34 mouse cellular contexts compared by ENCODE assay signal in genomic region chr6:137676581-137676980, GRCm38 (mm10).
"Had no signal": no experiment of that assay in that cellular context is flagged by ENCODE, and none has a peak within 500 bp of the region (broad histone marks: within the 10 kb centered on the region; RNA-seq: fewer than 3 reads in every experiment).

No protein-coding gene starts in this region.

- DNase-seq: heart, postnatal 14 days; heart, postnatal 36 days; heart, postnatal 4 days; kidney, adult 11 months; kidney, adult 18-20 months; kidney, adult 2 months; kidney, adult 8-10 months; kidney, adult 9 months; kidney, postnatal 10 days; kidney, postnatal 14 days; kidney, postnatal 25 days; kidney, postnatal 36 days; kidney, postnatal 4 days; layer of hippocampus, adult 9-11 months; layer of hippocampus, postnatal 36 days had no signal

- H3K4me1 ChIP-seq: heart, embryonic 12.5 days; heart, embryonic 15.5 days; hindbrain, embryonic 10.5 days; hindbrain, embryonic 12.5 days; hindbrain, embryonic 13.5 days; hindbrain, embryonic 15.5 days; intestine, embryonic 15.5 days; kidney, embryonic 15.5 days had no signal

- H3K36me3 ChIP-seq: heart, embryonic 10.5 days; heart, embryonic 12.5 days; heart, embryonic 13.5 days; heart, embryonic 15.5 days; hindbrain, embryonic 10.5 days; hindbrain, embryonic 12.5 days; hindbrain, embryonic 13.5 days; hindbrain, embryonic 15.5 days; intestine, embryonic 15.5 days; kidney, embryonic 15.5 days had no signal

- H3K27me3 ChIP-seq: heart, embryonic 12.5 days; heart, embryonic 13.5 days; heart, embryonic 15.5 days; hindbrain, embryonic 12.5 days; hindbrain, embryonic 13.5 days; hindbrain, embryonic 15.5 days; intestine, embryonic 15.5 days; kidney, embryonic 15.5 days had no signal

- H3K27ac ChIP-seq: heart, embryonic 10.5 days; heart, embryonic 13.5 days; heart, embryonic 15.5 days; hindbrain, embryonic 10.5 days; hindbrain, embryonic 12.5 days; hindbrain, embryonic 13.5 days; hindbrain, embryonic 14.5 days; hindbrain, embryonic 15.5 days; hindbrain, postnatal 0 days; intestine, embryonic 15.5 days; kidney, embryonic 15.5 days; kidney, postnatal 0 days; layer of hippocampus, adult 2 months; left cerebral cortex, adult 2 months had no signal

- H3K9ac ChIP-seq: heart, embryonic 12.5 days; heart, embryonic 13.5 days; heart, embryonic 15.5 days; hindbrain, embryonic 12.5 days; hindbrain, embryonic 13.5 days; hindbrain, embryonic 14.5 days; hindbrain, embryonic 15.5 days; intestine, embryonic 15.5 days; kidney, embryonic 15.5 days had no signal

- H3K9me3 ChIP-seq: heart, embryonic 10.5 days; heart, embryonic 13.5 days; heart, embryonic 15.5 days; hindbrain, embryonic 10.5 days; hindbrain, embryonic 12.5 days; hindbrain, embryonic 15.5 days; intestine, embryonic 15.5 days; kidney, embryonic 15.5 days had no signal

- ATAC-seq: hindbrain, embryonic 16.5 days; hindbrain, postnatal 0 days; inflammation-experienced regulatory T-cells, adult 6 months; intestine, embryonic 15.5 days; intestine, embryonic 16.5 days; intestine, postnatal 0 days had no signal

- H3K4me2 ChIP-seq: heart, embryonic 12.5 days; heart, embryonic 13.5 days; heart, embryonic 15.5 days; hindbrain, embryonic 12.5 days; hindbrain, embryonic 13.5 days; hindbrain, embryonic 14.5 days; hindbrain, embryonic 15.5 days; intestine, embryonic 15.5 days; kidney, embryonic 15.5 days had no signal

- H3K4me3 ChIP-seq: heart, embryonic 10.5 days; heart, embryonic 12.5 days; heart, embryonic 13.5 days; heart, embryonic 15.5 days; hindbrain, embryonic 10.5 days; hindbrain, embryonic 12.5 days; hindbrain, embryonic 13.5 days; hindbrain, embryonic 15.5 days; intestine, embryonic 15.5 days; kidney, embryonic 15.5 days; layer of hippocampus, adult 2 months; left cerebral cortex, adult 2 months had no signal
